Mouse (Mus musculus): ENCODE measurements around the gene Stat4. TPM values are rescaled to one million over a fixed set of nuclear protein-coding genes. Genes with fewer than 3 reads are reported as not detected.

Gene Stat4
- polyA plus RNA-seq, 1 experiment from 2014 or later: 0.47 TPM

GRCm38 (mm10) chr1:52100496-52100895 lies 113.5 kb downstream of the Stat4 start:
- Histone ChIP-seq H3K4me2 (ENCODE audit: low read length) (no peak overlapping the region), H3K9ac (replicated peaks; ENCODE audit: low read length) (no peak overlapping the region), H3K36me3 (ENCODE audit: control insufficient read depth, insufficient read depth, low read length) (no peaks in the 10 kb centered on the region), H3K4me3 (replicated peaks; ENCODE audit: low read depth, low read length) (no peak overlapping the region), H3K4me1 (ENCODE audit: control insufficient read depth, insufficient read depth, low read length) (no peaks in the 10 kb centered on the region), H3K27ac (replicated peaks; ENCODE audit: low read depth, low read length) (no peak overlapping the region), H3K27me3 (ENCODE audit: control insufficient read depth, insufficient read depth, low read length) (no peaks in the 10 kb centered on the region), H3K9me3 (ENCODE audit: control insufficient read depth, low read length) (no peaks in the 10 kb centered on the region)
- WGBS: 72% methylated on average over 6 of the region's 6 CpGs
- ATAC-seq (ENCODE audit: low FRiP score, low TSS enrichment) (no peak), DNase-seq (no peak)

GRCm38 (mm10) chr1:52102795-52103194 lies 115.8 kb downstream of the Stat4 start:
- 89% methylated on average over 8 of the region's 8 CpGs for WGBS
- Histone ChIP-seq H3K27me3 (ENCODE audit: control insufficient read depth, insufficient read depth, low read length) (no peaks in the 10 kb centered on the region), H3K36me3 (ENCODE audit: control insufficient read depth, insufficient read depth, low read length) (no peaks in the 10 kb centered on the region), H3K4me1 (ENCODE audit: control insufficient read depth, insufficient read depth, low read length) (no peaks in the 10 kb centered on the region), H3K9ac (replicated peaks; ENCODE audit: low read length) (no peak overlapping the region), H3K27ac (replicated peaks; ENCODE audit: low read depth, low read length) (no peak overlapping the region), H3K4me2 (ENCODE audit: low read length) (no peak overlapping the region), H3K4me3 (replicated peaks; ENCODE audit: low read depth, low read length) (no peak overlapping the region), H3K9me3 (ENCODE audit: control insufficient read depth, low read length) (no peaks in the 10 kb centered on the region)
- ATAC-seq (ENCODE audit: low FRiP score, low TSS enrichment) (no peak), DNase-seq (no peak)

GRCm38 (mm10) chr1:52107206-52107605 lies 120.3 kb downstream of the Stat4 start:
- no peaks in the 10 kb centered on the region for H3K4me1 ChIP-seq (ENCODE audit: control insufficient read depth, insufficient read depth, low read length)
- no peak for DNase-seq
- H3K36me3 ChIP-seq (ENCODE audit: control insufficient read depth, insufficient read depth, low read length): no peaks in the 10 kb centered on the region
- H3K9ac ChIP-seq (replicated peaks; ENCODE audit: low read length): no peak overlapping the region
- H3K27me3 ChIP-seq (ENCODE audit: control insufficient read depth, insufficient read depth, low read length): no peaks in the 10 kb centered on the region
- H3K4me2 ChIP-seq (ENCODE audit: low read length): no peak overlapping the region
- H3K9me3 ChIP-seq (ENCODE audit: control insufficient read depth, low read length): no peaks in the 10 kb centered on the region
- H3K27ac ChIP-seq (replicated peaks; ENCODE audit: low read depth, low read length): no peak overlapping the region
- no peak for ATAC-seq (ENCODE audit: low FRiP score, low TSS enrichment)
- WGBS: 94% methylated on average over 11 of the region's 11 CpGs
- H3K4me3 ChIP-seq (replicated peaks; ENCODE audit: low read depth, low read length): no peak overlapping the region

- Histone ChIP-seq H3K4me3 (replicated peaks; ENCODE audit: low read depth, low read length) (no peak overlapping the region), H3K9me3 (ENCODE audit: control insufficient read depth, low read length) (no peaks in the 10 kb centered on the region), H3K4me2 (ENCODE audit: low read length) (no peak overlapping the region), H3K27me3 (ENCODE audit: control insufficient read depth, insufficient read depth, low read length) (no peaks in the 10 kb centered on the region), H3K4me1 (ENCODE audit: control insufficient read depth, insufficient read depth, low read length) (peaks cover 5% of the 10 kb centered on the region), H3K27ac (replicated peaks; ENCODE audit: low read depth, low read length) (no peak overlapping the region), H3K9ac (replicated peaks; ENCODE audit: low read length) (no peak overlapping the region), H3K36me3 (ENCODE audit: control insufficient read depth, insufficient read depth, low read length) (no peaks in the 10 kb centered on the region)
- WGBS: 72% methylated on average over 3 of the region's 3 CpGs
- DNase-seq: no peak
- no peak for ATAC-seq (ENCODE audit: low FRiP score, low TSS enrichment)
These were observed 124.3 kb downstream of the Stat4 start for GRCm38 (mm10) chr1:52111217-52111616.

GRCm38 (mm10) chr1:52112301-52112700 lies 125.4 kb downstream of the Stat4 start:
- H3K27ac ChIP-seq (replicated peaks; ENCODE audit: low read depth, low read length): no peak overlapping the region
- H3K9ac ChIP-seq (replicated peaks; ENCODE audit: low read length): no peak overlapping the region
- H3K27me3 ChIP-seq (ENCODE audit: control insufficient read depth, insufficient read depth, low read length): no peaks in the 10 kb centered on the region
- H3K36me3 ChIP-seq (ENCODE audit: control insufficient read depth, insufficient read depth, low read length): no peaks in the 10 kb centered on the region
- peaks cover 5% of the 10 kb centered on the region for H3K4me1 ChIP-seq (ENCODE audit: control insufficient read depth, insufficient read depth, low read length)
- no peak overlapping the region for H3K4me3 ChIP-seq (replicated peaks; ENCODE audit: low read depth, low read length)
- 91% methylated on average over 1 of the region's 1 CpGs for WGBS
- DNase-seq (no peak), ATAC-seq (ENCODE audit: low FRiP score, low TSS enrichment) (no peak)
- H3K4me2 ChIP-seq (ENCODE audit: low read length): no peak overlapping the region
- no peaks in the 10 kb centered on the region for H3K9me3 ChIP-seq (ENCODE audit: control insufficient read depth, low read length)

- peak overlapping the region; percentile 62 for H3K4me2 ChIP-seq (ENCODE audit: low read length)
- no peak for DNase-seq
- no peaks in the 10 kb centered on the region for H3K36me3 ChIP-seq (ENCODE audit: control insufficient read depth, insufficient read depth, low read length)
- no peaks in the 10 kb centered on the region for H3K9me3 ChIP-seq (ENCODE audit: control insufficient read depth, low read length)
- peak overlapping the region; percentile 55; the same call in 1 of the 2 replicates for H3K9ac ChIP-seq (replicated peaks; ENCODE audit: low read length)
- peak overlapping the region; percentile 29 for H3K4me3 ChIP-seq (replicated peaks; ENCODE audit: low read depth, low read length)
- 26% methylated on average over 7 of the region's 7 CpGs for WGBS
- H3K27me3 ChIP-seq (ENCODE audit: control insufficient read depth, insufficient read depth, low read length): no peaks in the 10 kb centered on the region
- H3K4me1 ChIP-seq (ENCODE audit: control insufficient read depth, insufficient read depth, low read length): peaks cover 5% of the 10 kb centered on the region
- H3K27ac ChIP-seq (replicated peaks; ENCODE audit: low read depth, low read length): peak overlapping the region; percentile 89
- peak; percentile 4; the same call in 1 of the 2 replicates for ATAC-seq (ENCODE audit: low FRiP score, low TSS enrichment)
These were observed 126.2 kb downstream of the Stat4 start for GRCm38 (mm10) chr1:52113067-52113665.

- peak overlapping the region; percentile 89 for H3K27ac ChIP-seq (replicated peaks; ENCODE audit: low read depth, low read length)
- peaks cover 5% of the 10 kb centered on the region for H3K4me1 ChIP-seq (ENCODE audit: control insufficient read depth, insufficient read depth, low read length)
- WGBS: 1% methylated on average over 32 of the region's 32 CpGs
- H3K36me3 ChIP-seq (ENCODE audit: control insufficient read depth, insufficient read depth, low read length): no peaks in the 10 kb centered on the region
- ATAC-seq (ENCODE audit: low FRiP score, low TSS enrichment): peak; percentile 97
- H3K27me3 ChIP-seq (ENCODE audit: control insufficient read depth, insufficient read depth, low read length): no peaks in the 10 kb centered on the region
- H3K9ac ChIP-seq (replicated peaks; ENCODE audit: low read length): peak overlapping the region; percentile 55; the same call in 1 of the 2 replicates
- H3K9me3 ChIP-seq (ENCODE audit: control insufficient read depth, low read length): no peaks in the 10 kb centered on the region
- H3K4me2 ChIP-seq (ENCODE audit: low read length): peak overlapping the region; percentile 62
- DNase-seq: peak; percentile 99
- peak overlapping the region; percentile 29 for H3K4me3 ChIP-seq (replicated peaks; ENCODE audit: low read depth, low read length)
These were observed 126.7 kb downstream of the Stat4 start for GRCm38 (mm10) chr1:52113666-52114069.

- H3K9me3 ChIP-seq (ENCODE audit: control insufficient read depth, low read length): no peaks in the 10 kb centered on the region
- no peak for ATAC-seq (ENCODE audit: low FRiP score, low TSS enrichment)
- H3K4me1 ChIP-seq (ENCODE audit: control insufficient read depth, insufficient read depth, low read length): peaks cover 5% of the 10 kb centered on the region
- no peak overlapping the region for H3K9ac ChIP-seq (replicated peaks; ENCODE audit: low read length)
- H3K27me3 ChIP-seq (ENCODE audit: control insufficient read depth, insufficient read depth, low read length): no peaks in the 10 kb centered on the region
- no peaks in the 10 kb centered on the region for H3K36me3 ChIP-seq (ENCODE audit: control insufficient read depth, insufficient read depth, low read length)
- no peak overlapping the region for H3K4me2 ChIP-seq (ENCODE audit: low read length)
- no peak overlapping the region for H3K4me3 ChIP-seq (replicated peaks; ENCODE audit: low read depth, low read length)
- no peak for DNase-seq
- WGBS: 75% methylated on average over 3 of the region's 3 CpGs
- H3K27ac ChIP-seq (replicated peaks; ENCODE audit: low read depth, low read length): no peak overlapping the region
These were observed 129.5 kb downstream of the Stat4 start for GRCm38 (mm10) chr1:52116441-52116840.

- Histone ChIP-seq H3K4me1 (ENCODE audit: control insufficient read depth, insufficient read depth, low read length) (peaks cover 5% of the 10 kb centered on the region), H3K27me3 (ENCODE audit: control insufficient read depth, insufficient read depth, low read length) (no peaks in the 10 kb centered on the region), H3K27ac (replicated peaks; ENCODE audit: low read depth, low read length) (no peak overlapping the region), H3K4me2 (ENCODE audit: low read length) (no peak overlapping the region), H3K4me3 (replicated peaks; ENCODE audit: low read depth, low read length) (no peak overlapping the region), H3K9me3 (ENCODE audit: control insufficient read depth, low read length) (no peaks in the 10 kb centered on the region), H3K9ac (replicated peaks; ENCODE audit: low read length) (no peak overlapping the region), H3K36me3 (ENCODE audit: control insufficient read depth, insufficient read depth, low read length) (no peaks in the 10 kb centered on the region)
- ATAC-seq (ENCODE audit: low FRiP score, low TSS enrichment): no peak
- DNase-seq: no peak
- 98% methylated on average over 1 of the region's 1 CpGs for WGBS
These were observed 130.8 kb downstream of the Stat4 start for GRCm38 (mm10) chr1:52117777-52118176.

Measured in midbrain, embryonic 14.5 days (tissue).